In the genomic region with DNA sequence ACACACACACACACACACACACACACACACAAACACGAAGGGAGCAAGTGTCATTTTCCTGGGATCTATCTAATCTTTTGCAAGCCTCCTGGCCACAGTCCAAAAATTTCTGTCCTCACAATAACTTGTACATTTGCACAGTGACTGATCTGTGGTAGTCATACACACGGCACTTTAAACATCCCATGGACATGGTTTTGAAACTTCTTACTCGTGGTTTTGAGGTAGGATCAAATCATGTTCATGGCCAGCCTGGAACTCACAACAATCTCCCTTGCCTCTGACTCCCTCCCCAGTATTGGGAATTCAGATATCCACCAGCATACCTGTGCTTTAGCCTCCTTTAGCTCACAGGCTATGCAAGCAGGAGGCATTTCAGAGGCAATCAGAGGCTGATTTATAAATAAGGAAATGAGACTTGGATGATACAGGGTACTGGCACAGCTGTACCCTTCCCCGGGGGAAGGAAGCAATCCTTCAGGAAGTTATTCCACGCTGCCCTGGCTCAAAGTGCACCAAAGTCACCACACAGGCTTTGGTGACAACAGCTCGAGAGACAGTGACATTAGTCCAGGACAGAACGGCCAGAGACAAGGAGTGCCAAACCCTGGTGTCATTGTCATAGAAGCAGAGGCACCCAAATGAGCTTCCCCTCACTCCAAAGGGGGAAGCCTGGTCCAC, we compare ENCODE assay signal across 15 mouse cellular contexts. TPM values are rescaled to one million over a fixed set of nuclear protein-coding genes. Genes with fewer than 3 reads are reported as not detected.
DNase-seq lines count a peak whose midpoint lies in the region; ATAC-seq and TF ChIP-seq lines count a peak whose summit lies in the region.
"Had no signal": no experiment of that assay in that cellular context is flagged by ENCODE, and none has a peak within 500 bp of the region (broad histone marks: within the 10 kb centered on the region; RNA-seq: fewer than 3 reads in every experiment).

No protein-coding gene starts in this region.

- no peak overlapping the region for H3K4me2 ChIP-seq in forebrain, embryonic 13.5 days
- H3K4me2 ChIP-seq in forebrain, postnatal 0 days (ENCODE audit: low read depth) = no peak overlapping the region
- H3K4me2 ChIP-seq in hindbrain, embryonic 11.5 days (replicated peaks; ENCODE audit: low read depth, low read length) = no peak overlapping the region
- H3K4me2 ChIP-seq: neural tube, embryonic 12.5 days had no signal

- peak; percentile 51 for ATAC-seq in granulocyte monocyte progenitor cell, adult 5-6 weeks (replicated peaks; ENCODE audit: poor library complexity, severe bottlenecking)
- ATAC-seq in forebrain, embryonic 13.5 days = no peak
- no peak for ATAC-seq in forebrain, postnatal 0 days
- no peak for ATAC-seq in hindbrain, embryonic 11.5 days (ENCODE audit: low FRiP score)
- ATAC-seq: forebrain, embryonic 16.5 days; hindbrain, embryonic 16.5 days; midbrain, embryonic 16.5 days had no signal

- H3K9me3 ChIP-seq in forebrain, embryonic 13.5 days (replicated peaks) = no peaks in the 10 kb centered on the region
- 0 out of 2 replicates have a peak, but pooled peaks cover 3% of the 10 kb centered on the region for H3K9me3 ChIP-seq in forebrain, postnatal 0 days (ENCODE audit: low read length)
- H3K9me3 ChIP-seq in hindbrain, embryonic 11.5 days (ENCODE audit: control insufficient read depth, low read length) = no peaks in the 10 kb centered on the region
- H3K9me3 ChIP-seq: neural tube, embryonic 12.5 days had no signal

- no peaks in the 10 kb centered on the region for H3K36me3 ChIP-seq in kidney, adult 2 months (ENCODE audit: control insufficient read depth, insufficient read depth, low read length)
- H3K36me3 ChIP-seq in forebrain, embryonic 13.5 days (ENCODE audit: poor library complexity, severe bottlenecking) = no peaks in the 10 kb centered on the region
- no peaks in the 10 kb centered on the region for H3K36me3 ChIP-seq in forebrain, postnatal 0 days (ENCODE audit: insufficient read depth)
- no peaks in the 10 kb centered on the region for H3K36me3 ChIP-seq in hindbrain, embryonic 11.5 days (ENCODE audit: control insufficient read depth, insufficient read depth, low read length)
- H3K36me3 ChIP-seq: neural tube, embryonic 12.5 days had no signal

- no peak overlapping the region for H3K9ac ChIP-seq in forebrain, embryonic 13.5 days
- no peak overlapping the region for H3K9ac ChIP-seq in forebrain, postnatal 0 days
- H3K9ac ChIP-seq in hindbrain, embryonic 11.5 days (ENCODE audit: low read depth, low read length) = no peak overlapping the region
- H3K9ac ChIP-seq: neural tube, embryonic 12.5 days had no signal

- TF ChIP-seq POLR2A in kidney, adult 2 months (IDR thresholded peaks at IDR 0.05; ENCODE audit: low read depth, low read length) = no peak

- no peak overlapping the region for H3K27ac ChIP-seq in kidney, adult 2 months (ENCODE audit: insufficient read depth, low read depth, low read length)
- H3K27ac ChIP-seq in forebrain, embryonic 13.5 days = no peak overlapping the region
- H3K27ac ChIP-seq in forebrain, postnatal 0 days (ENCODE audit: low read depth, low read length) = no peak overlapping the region
- no peak overlapping the region for H3K27ac ChIP-seq in hindbrain, embryonic 11.5 days (ENCODE audit: low read depth, low read length)
- H3K27ac ChIP-seq: layer of hippocampus, adult 2 months; neural tube, embryonic 12.5 days had no signal

- H3K4me3 ChIP-seq in kidney, adult 2 months (ENCODE audit: insufficient read depth, low read depth, low read length) = no peak overlapping the region
- H3K4me3 ChIP-seq in forebrain, embryonic 13.5 days = no peak overlapping the region
- no peak overlapping the region for H3K4me3 ChIP-seq in forebrain, postnatal 0 days (ENCODE audit: low read depth, low read length)
- no peak overlapping the region for H3K4me3 ChIP-seq in hindbrain, embryonic 11.5 days (ENCODE audit: low read depth, low read length)
- H3K4me3 ChIP-seq: layer of hippocampus, adult 2 months; neural tube, embryonic 12.5 days had no signal

- TF ChIP-seq CTCF in kidney, adult 2 months (conservative IDR thresholded peaks at IDR 0.05; ENCODE audit: insufficient read depth, insufficient read length, low read depth, low read length) = no peak
- TF ChIP-seq CTCF in forebrain, postnatal 0 days (IDR thresholded peaks at IDR 0.05; ENCODE audit: low read depth) = no peak

- H3K4me1 ChIP-seq in kidney, adult 2 months (ENCODE audit: control insufficient read depth, insufficient read depth, low read length) = no peaks in the 10 kb centered on the region; the same call in 1 of the 2 replicates
- H3K4me1 ChIP-seq in forebrain, embryonic 13.5 days = no peaks in the 10 kb centered on the region
- H3K4me1 ChIP-seq in forebrain, postnatal 0 days (ENCODE audit: insufficient read depth) = no peaks in the 10 kb centered on the region
- H3K4me1 ChIP-seq in hindbrain, embryonic 11.5 days (replicated peaks; ENCODE audit: control insufficient read depth, insufficient read depth, low read length) = no peaks in the 10 kb centered on the region
- H3K4me1 ChIP-seq: neural tube, embryonic 12.5 days had no signal

- H3K27me3 ChIP-seq in kidney, adult 2 months (replicated peaks; ENCODE audit: control insufficient read depth, insufficient read depth, low read length) = no peaks in the 10 kb centered on the region
- H3K27me3 ChIP-seq in forebrain, embryonic 13.5 days = no peaks in the 10 kb centered on the region
- no peaks in the 10 kb centered on the region for H3K27me3 ChIP-seq in forebrain, postnatal 0 days (ENCODE audit: insufficient read depth, low read length)
- H3K27me3 ChIP-seq in hindbrain, embryonic 11.5 days (ENCODE audit: control insufficient read depth, insufficient read depth, low read length) = no peaks in the 10 kb centered on the region
- H3K27me3 ChIP-seq: neural tube, embryonic 12.5 days had no signal

- peak; percentile 25 for DNase-seq in kidney, adult 2 months
- no peak for DNase-seq in kidney, adult 11 months
- DNase-seq in 416B (ENCODE audit: low read depth) = peak; percentile 3
- peak; percentile 59 for DNase-seq in lung, postnatal 36 days
- DNase-seq in forebrain, postnatal 0 days = no peak
- DNase-seq in hindbrain, embryonic 11.5 days (ENCODE audit: low spot score) = no peak
- DNase-seq: gastrocnemius, postnatal 36 days; retina, postnatal 1 day had no signal

- 38% methylated on average over 7 of the region's 7 CpGs for WGBS in kidney, adult 2 months
- WGBS in forebrain, embryonic 13.5 days = 62% methylated on average over 7 of the region's 7 CpGs
- 63% methylated on average over 7 of the region's 7 CpGs for WGBS in forebrain, postnatal 0 days
- WGBS in hindbrain, embryonic 11.5 days = 72% methylated on average over 7 of the region's 7 CpGs

RNA-seq across cellular contexts. Expression of a gene that starts 52.1 kb away (rescaled TPM):
- 46.9 and 47.0 TPM in 2 replicates for polyA plus RNA-seq in kidney, adult 2 months (2012; rRNA removed)
- total RNA-seq in granulocyte monocyte progenitor cell, adult 5-6 weeks (2014; fragmentation: Nextera tagmentation) = 23.6 and 28.1 TPM in 2 replicates
- total RNA-seq in granulocyte monocyte progenitor cell, adult 5-6 weeks (2017) = 6.9 and 8.9 TPM in 2 replicates
- 24.0 and 25.1 TPM in 2 replicates for polyA plus RNA-seq in forebrain, embryonic 13.5 days (2015; fragmentation: Nextera tagmentation; extraction: Ambion mirVana)
- total RNA-seq in forebrain, postnatal 0 days (2014; rRNA removed) = 10.1 and 14.8 TPM in 2 replicates
- 29.7 and 33.7 TPM in 2 replicates for polyA plus RNA-seq in forebrain, postnatal 0 days (2015; fragmentation: Nextera tagmentation; extraction: Ambion mirVana)
- polyA plus RNA-seq in hindbrain, embryonic 11.5 days (2014; fragmentation: Nextera tagmentation; extraction: Ambion mirVana) = 35.3 and 47.2 TPM in 2 replicates

Comparison
In these comparisons a context has a peak if more than half of its experiments do, and no peak if none do; other contexts are left out.
1. DNase-seq: peak in kidney, adult 2 months (single experiment), 416B (single experiment) and lung, postnatal 36 days (single experiment); none in kidney, adult 11 months (single experiment), forebrain, postnatal 0 days (single experiment) and hindbrain, embryonic 11.5 days (single experiment).